Mouse (Mus musculus) embryonic fibroblast, embryonic 13.5 days (primary cell): Measurements from ENCODE around the gene Hpdl. TPM values are rescaled to one million over a fixed set of nuclear protein-coding genes. Genes with fewer than 3 reads are reported as not detected.
"Not testable (repeated sequence)": the region's sequence is repeated elsewhere in the genome, so short reads cannot be mapped to it uniquely, and the experiment has no call there.

ENCODE experiments used
- H3K27ac ChIP-seq: 2 replicates; pipeline ENCODE4 v1.5.1; 2012; ENCODE audit warnings: low read length, control low read depth, inconsistent platforms; ENCODE audit not compliant: insufficient read depth
- H3K4me1 ChIP-seq: 2 replicates; pipeline ENCODE4 v1.6.1; 2011; ENCODE audit warnings: low read length; ENCODE audit not compliant: control insufficient read depth, insufficient read depth
- H3K4me3 ChIP-seq: 2 replicates; pipeline ENCODE4 v1.5.1; 2011; ENCODE audit warnings: mild to moderate bottlenecking, control low read depth, low read length; ENCODE audit not compliant: insufficient read depth
- CTCF ChIP-seq: IDR thresholded peaks from 2 replicates; pipeline ENCODE4 v1.5.1; 2011; ENCODE audit warnings: mild to moderate bottlenecking, control low read depth, low read length, moderate library complexity, borderline replicate concordance; ENCODE audit not compliant: insufficient read depth
- POLR2A ChIP-seq: IDR thresholded peaks from 2 replicates; pipeline ENCODE4 v1.6.1; 2011; ENCODE audit warnings: low read depth, mild to moderate bottlenecking, control low read depth, low read length, moderate library complexity
- polyA plus RNA-seq: library from polyadenylated mRNA; stranded (reverse); fragments of >200 nt; gene quantifications from 2 replicates; pipeline ENCODE4 v1.2.4, GENCODE M21; 2011; ENCODE audit warnings: low read depth; ENCODE audit not compliant: missing spikeins, insufficient read length

Hpdl gene
- 0.39 TPM in 1 of 2 replicates, not detected in the other for polyA plus RNA-seq

DNA sequence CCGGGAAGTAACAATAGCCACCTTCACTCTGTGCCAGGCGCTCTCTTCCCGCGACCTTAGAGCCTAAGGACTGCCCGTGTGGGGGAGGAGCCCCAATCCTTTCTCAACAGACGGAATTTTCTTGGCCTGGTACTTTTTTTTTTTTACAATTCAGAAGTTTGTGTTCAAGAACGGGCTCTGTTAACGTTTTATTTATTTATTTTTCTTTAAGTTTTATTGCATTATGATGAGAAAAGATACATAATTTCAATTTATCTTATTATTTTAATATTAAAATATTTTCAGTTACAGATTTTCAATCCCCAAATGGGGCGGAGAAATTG lies at the start of gene Hpdl:
Gene Hpdl, minus strand, starts transcription at position 14 of the 323 bp plus-strand sequence.
- Histone ChIP-seq H3K4me1 (no peaks in the 10 kb centered on the region), H3K4me3 (peak within 1 kb of the TSS; percentile 55), H3K27ac (no peak within 1 kb of the TSS)
- no peak for TF ChIP-seq POLR2A

GRCm38 (mm10) chr4:116869898-116870297 lies 48.4 kb upstream of the Hpdl start:
- Histone ChIP-seq H3K27ac (no peak overlapping the region), H3K4me3 (no peak overlapping the region), H3K4me1 (no peaks in the 10 kb centered on the region)
- TF ChIP-seq POLR2A (no peak), CTCF (no peak)

- TF ChIP-seq CTCF (no peak), POLR2A (no peak)
- Histone ChIP-seq H3K27ac (no peak overlapping the region), H3K4me3 (no peak overlapping the region), H3K4me1 (no peaks in the 10 kb centered on the region)
Measured at GRCm38 (mm10) chr4:116862023-116862422, 40.5 kb upstream of the Hpdl start.

DNA sequence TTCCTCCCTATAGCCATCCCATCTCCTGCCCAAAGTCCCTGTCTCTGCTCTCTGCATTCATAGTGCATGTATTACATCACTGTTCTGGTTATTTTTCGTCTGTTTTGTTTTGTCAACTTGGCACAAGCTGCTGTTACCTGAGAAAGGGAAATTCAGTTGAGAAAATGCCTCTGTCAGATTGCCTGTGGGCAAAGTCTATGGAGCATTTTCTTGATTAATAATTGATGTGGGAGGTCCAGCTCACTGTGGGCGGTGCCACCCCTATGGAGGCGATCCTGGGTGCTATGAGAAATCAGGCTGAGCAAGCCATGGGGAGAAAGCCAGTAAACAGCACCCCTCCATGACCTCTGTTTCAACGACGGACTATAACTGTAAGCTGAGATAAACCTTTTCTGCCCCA lies 38.2 kb upstream of the Hpdl start:
- TF ChIP-seq POLR2A (no peak), CTCF (no peak)
- H3K4me1 ChIP-seq = no peaks in the 10 kb centered on the region
- H3K27ac ChIP-seq = no peak overlapping the region
- no peak overlapping the region for H3K4me3 ChIP-seq

DNA sequence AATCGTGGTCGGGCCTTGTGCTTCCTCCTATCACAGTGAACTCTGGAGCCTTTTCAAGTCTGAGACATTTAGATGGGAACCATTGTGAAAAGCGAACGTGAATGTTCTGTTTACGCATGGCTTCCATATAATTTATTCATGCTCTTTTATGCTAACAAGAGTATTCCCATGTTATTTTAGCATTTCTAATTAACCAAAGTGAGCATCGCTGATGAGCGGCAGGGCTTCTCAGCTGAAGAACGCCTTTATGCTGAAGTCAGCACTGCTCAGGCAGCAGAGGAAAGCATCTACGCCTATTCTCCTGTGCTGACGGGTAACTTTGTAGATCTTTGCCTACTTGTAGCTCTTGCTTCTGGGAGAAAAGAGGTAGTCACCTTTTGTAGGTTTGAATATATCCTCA lies 35.7 kb upstream of the Hpdl start:
- TF ChIP-seq POLR2A = no peak
- TF ChIP-seq CTCF = no peak
- no peak overlapping the region for H3K4me3 ChIP-seq
- H3K27ac ChIP-seq = no peak overlapping the region
- no peaks in the 10 kb centered on the region for H3K4me1 ChIP-seq

DNA sequence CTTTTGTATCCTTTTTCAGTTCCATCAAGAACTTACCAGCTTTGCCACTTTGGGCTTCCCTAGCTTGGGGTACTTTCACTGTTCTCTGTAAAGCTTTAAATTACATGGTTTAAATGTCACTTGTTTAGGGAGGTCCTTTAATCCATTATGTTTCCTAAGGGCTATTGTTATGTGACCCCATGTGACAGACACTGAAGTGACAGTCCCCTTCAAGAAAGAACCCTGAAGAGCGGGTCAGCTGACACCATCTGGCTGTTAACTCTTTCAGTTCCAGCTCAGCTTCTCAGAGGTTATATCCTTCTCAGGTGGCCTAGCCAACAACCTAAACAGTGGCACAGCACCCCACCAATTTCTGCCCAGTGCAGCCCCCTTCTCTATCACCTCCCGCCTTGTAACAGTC lies 32.8 kb upstream of the Hpdl start:
- H3K4me3 ChIP-seq = no peak overlapping the region
- no peak for TF ChIP-seq CTCF
- TF ChIP-seq POLR2A = no peak
- H3K27ac ChIP-seq = no peak overlapping the region
- no peaks in the 10 kb centered on the region for H3K4me1 ChIP-seq

GRCm38 (mm10) chr4:116849901-116850300 lies 28.4 kb upstream of the Hpdl start:
- no peak overlapping the region for H3K4me3 ChIP-seq
- no peaks in the 10 kb centered on the region for H3K4me1 ChIP-seq
- TF ChIP-seq POLR2A = no peak
- no peak for TF ChIP-seq CTCF
- H3K27ac ChIP-seq = no peak overlapping the region

DNA sequence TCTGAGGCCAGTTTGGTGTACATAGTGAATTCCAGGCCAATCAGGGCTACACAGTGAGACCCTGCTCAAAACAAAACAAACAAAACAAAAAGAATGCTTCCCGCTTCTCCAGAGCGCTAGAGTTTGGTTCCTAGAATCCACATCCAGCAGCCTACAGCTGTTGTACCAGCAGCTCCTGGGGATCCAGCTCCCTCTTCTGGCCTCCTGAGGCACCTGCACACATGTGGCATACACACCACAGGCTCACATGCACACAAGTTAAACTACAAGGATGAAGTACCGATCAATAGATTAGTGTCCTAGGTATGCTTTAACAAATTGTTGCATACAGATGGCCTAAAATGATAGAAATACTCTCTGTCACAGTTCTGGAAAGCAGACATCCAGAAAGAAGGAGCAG lies 22.8 kb upstream of the Hpdl start:
- no peak overlapping the region for H3K4me3 ChIP-seq
- no peak overlapping the region for H3K27ac ChIP-seq
- TF ChIP-seq POLR2A (no peak), CTCF (no peak)
- no peaks in the 10 kb centered on the region for H3K4me1 ChIP-seq

GRCm38 (mm10) chr4:116840841-116841240 lies 19.3 kb upstream of the Hpdl start:
- H3K4me3 ChIP-seq = no peak overlapping the region
- TF ChIP-seq CTCF (no peak), POLR2A (no peak)
- no peak overlapping the region for H3K27ac ChIP-seq
- no peaks in the 10 kb centered on the region for H3K4me1 ChIP-seq

GRCm38 (mm10) chr4:116840096-116840495 lies 18.6 kb upstream of the Hpdl start:
- not testable (repeated sequence) for H3K4me3 ChIP-seq, H3K4me1 ChIP-seq, H3K27ac ChIP-seq

DNA sequence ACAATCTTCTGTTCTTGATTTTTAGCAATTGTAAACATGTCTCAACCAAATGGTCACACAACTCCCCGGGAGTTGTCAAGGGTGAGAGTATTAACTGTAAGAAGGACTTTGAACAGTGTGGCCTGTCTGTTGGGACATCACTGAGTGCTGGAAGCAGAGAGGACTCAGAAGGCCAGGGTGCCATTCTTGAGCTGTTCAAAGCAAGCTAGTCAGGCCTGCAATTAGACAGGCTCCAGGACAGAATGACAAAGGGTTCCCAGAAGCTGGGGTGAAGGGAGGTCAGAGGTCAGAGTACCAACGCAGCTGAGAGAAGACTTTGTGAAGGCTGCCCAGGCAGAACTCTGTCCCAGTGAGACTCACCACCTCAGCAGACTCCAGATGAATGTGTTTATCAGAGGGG lies 17.5 kb upstream of the Hpdl start:
- Histone ChIP-seq H3K27ac (no peak overlapping the region), H3K4me1 (no peaks in the 10 kb centered on the region), H3K4me3 (no peak overlapping the region)
- no peak for TF ChIP-seq POLR2A
- no peak for TF ChIP-seq CTCF

DNA sequence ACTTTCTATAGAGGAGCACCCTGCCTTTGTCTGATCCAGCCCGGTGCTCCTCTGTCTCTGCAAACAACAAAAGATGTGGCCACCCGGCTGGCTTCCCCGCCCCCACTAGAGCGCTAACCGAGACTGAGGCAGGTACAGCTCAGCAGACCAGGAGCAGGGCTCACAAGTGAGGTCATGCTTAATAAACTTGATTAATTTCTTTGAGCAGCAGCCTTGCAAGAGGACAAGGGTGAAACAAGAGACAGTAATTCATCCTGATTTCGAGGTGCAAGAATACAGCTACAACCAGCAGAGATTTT lies 8.5 kb upstream of the Hpdl start:
- TF ChIP-seq CTCF (no peak), POLR2A (no peak)
- Histone ChIP-seq H3K27ac (no peak overlapping the region), H3K4me1 (no peaks in the 10 kb centered on the region), H3K4me3 (no peak overlapping the region)
